ENCODE assay signal across 8 mouse cellular contexts in genomic region chr7:96952094-96952493, GRCm38 (mm10). TPM values are rescaled to one million over a fixed set of nuclear protein-coding genes. Genes with fewer than 3 reads are reported as not detected.
A peak's percentile ranks its signal among the peaks of the same experiment; 100 is the strongest.
DNase-seq lines count a peak whose midpoint lies in the region; ATAC-seq and TF ChIP-seq lines count a peak whose summit lies in the region.

No protein-coding gene starts in this region.

- H3K4me1 ChIP-seq in heart, embryonic 11.5 days (ENCODE audit: control insufficient read depth, insufficient read depth, low read length) = peaks cover 4% of the 10 kb centered on the region
- peaks cover 3% of the 10 kb centered on the region; the same call in 1 of the 2 replicates for H3K4me1 ChIP-seq in brown adipose tissue, adult 24 weeks (ENCODE audit: control insufficient read depth, insufficient read depth, insufficient read length, low read length)
- 0 out of 2 replicates have a peak, but pooled peaks cover 5% of the 10 kb centered on the region for H3K4me1 ChIP-seq in hindbrain, postnatal 0 days (ENCODE audit: insufficient read depth, low read length)
- H3K4me1 ChIP-seq in midbrain, embryonic 11.5 days (ENCODE audit: control insufficient read depth, insufficient read depth, low read length) = peaks cover 4% of the 10 kb centered on the region

- H3K9me3 ChIP-seq in heart, embryonic 11.5 days (replicated peaks; ENCODE audit: control insufficient read depth, low read length) = no peaks in the 10 kb centered on the region
- no peaks in the 10 kb centered on the region for H3K9me3 ChIP-seq in hindbrain, postnatal 0 days (ENCODE audit: low read length)
- no peaks in the 10 kb centered on the region for H3K9me3 ChIP-seq in midbrain, embryonic 11.5 days (ENCODE audit: control insufficient read depth, low read length)

- 31% methylated on average over 5 of the region's 5 CpGs for WGBS in heart, embryonic 11.5 days (ENCODE audit: insufficient replicate concordance)
- 35% methylated on average over 5 of the region's 5 CpGs for WGBS in hindbrain, postnatal 0 days
- WGBS in midbrain, embryonic 11.5 days = 44% methylated on average over 5 of the region's 5 CpGs

- H3K4me3 ChIP-seq in heart, embryonic 11.5 days (ENCODE audit: low read depth, low read length) = peak overlapping the region; percentile 92
- peak overlapping the region; percentile 81 for H3K4me3 ChIP-seq in brown adipose tissue, adult 24 weeks (ENCODE audit: insufficient read depth, low read depth, low read length)
- peak overlapping the region; percentile 58 for H3K4me3 ChIP-seq in hindbrain, postnatal 0 days (ENCODE audit: low read length)
- peak overlapping the region; percentile 87 for H3K4me3 ChIP-seq in midbrain, embryonic 11.5 days (ENCODE audit: low read depth, low read length)

- no peak for DNase-seq in heart, adult 11 months
- DNase-seq in hindbrain, postnatal 0 days (ENCODE audit: low spot score) = no peak
- no peak for DNase-seq in midbrain, embryonic 11.5 days (ENCODE audit: low spot score, missing footprints)
- no peak for DNase-seq in thymus, postnatal 25 days
- no peak for DNase-seq in thymus, adult 18-20 months
- DNase-seq in left cerebral cortex, postnatal 4 days = no peak

- peak overlapping the region; percentile 89; the same call in 1 of the 2 replicates for H3K27ac ChIP-seq in heart, embryonic 11.5 days (ENCODE audit: low read depth, low read length)
- no peak overlapping the region for H3K27ac ChIP-seq in brown adipose tissue, adult 24 weeks (replicated peaks; ENCODE audit: low read depth, low read length)
- H3K27ac ChIP-seq in hindbrain, postnatal 0 days = no peak overlapping the region
- peak overlapping the region; percentile 20; the same call in 1 of the 2 replicates for H3K27ac ChIP-seq in midbrain, embryonic 11.5 days (ENCODE audit: low read depth, low read length)

- intact Hi-C loops in left cerebral cortex, postnatal 4 days (cut with DNase I) = no loop called here

- no peak for TF ChIP-seq CTCF in hindbrain, postnatal 0 days (IDR thresholded peaks at IDR 0.05; ENCODE audit: low read depth)

- no peaks in the 10 kb centered on the region for H3K36me3 ChIP-seq in heart, embryonic 11.5 days (ENCODE audit: control insufficient read depth, insufficient read depth, low read length)
- H3K36me3 ChIP-seq in hindbrain, postnatal 0 days (ENCODE audit: insufficient read depth, low read length) = no peaks in the 10 kb centered on the region
- H3K36me3 ChIP-seq in midbrain, embryonic 11.5 days (ENCODE audit: control insufficient read depth, insufficient read depth, low read length) = peaks cover 2% of the 10 kb centered on the region; the same call in 1 of the 2 replicates

- no peaks in the 10 kb centered on the region for H3K27me3 ChIP-seq in heart, embryonic 11.5 days (ENCODE audit: control insufficient read depth, insufficient read depth, low read length)
- no peaks in the 10 kb centered on the region for H3K27me3 ChIP-seq in hindbrain, postnatal 0 days (ENCODE audit: insufficient read depth, low read length)
- no peaks in the 10 kb centered on the region for H3K27me3 ChIP-seq in midbrain, embryonic 11.5 days (ENCODE audit: control insufficient read depth, insufficient read depth, low read length)

- H3K9ac ChIP-seq in heart, embryonic 11.5 days (ENCODE audit: low read depth, low read length) = peak overlapping the region; percentile 91
- peak overlapping the region; percentile 55; the same call in 1 of the 2 replicates for H3K9ac ChIP-seq in hindbrain, postnatal 0 days (replicated peaks; ENCODE audit: low read length)
- H3K9ac ChIP-seq in midbrain, embryonic 11.5 days (ENCODE audit: low read length) = peak overlapping the region; percentile 90

- peak overlapping the region; percentile 73 for H3K4me2 ChIP-seq in heart, embryonic 11.5 days
- H3K4me2 ChIP-seq in hindbrain, postnatal 0 days (ENCODE audit: low read depth, low read length) = peak overlapping the region; percentile 88
- H3K4me2 ChIP-seq in midbrain, embryonic 11.5 days = peak overlapping the region; percentile 84

- no peak for ATAC-seq in heart, embryonic 11.5 days (replicated peaks; ENCODE audit: insufficient number of reproducible peaks, low FRiP score, low TSS enrichment)
- no peak for ATAC-seq in hindbrain, postnatal 0 days
- ATAC-seq in midbrain, embryonic 11.5 days (ENCODE audit: low FRiP score) = no peak

RNA-seq across cellular contexts. Expression of gene Nars2, which starts 0.8 kb away (rescaled TPM):
- 16.0 and 21.2 TPM in 2 replicates for polyA plus RNA-seq in heart, embryonic 11.5 days (2014; fragmentation: Nextera tagmentation; extraction: Ambion mirVana)
- 19.8 and 23.4 TPM in 2 replicates for polyA plus RNA-seq in brown adipose tissue, adult 24 weeks (2012; ENCODE audit: insufficient read depth, insufficient read length, missing spikeins)
- total RNA-seq in hindbrain, postnatal 0 days (2014; rRNA removed) = 7.4 and 10.4 TPM in 2 replicates
- polyA plus RNA-seq in hindbrain, postnatal 0 days (2015; fragmentation: Nextera tagmentation; extraction: Ambion mirVana) = 13.2 and 17.3 TPM in 2 replicates
- polyA plus RNA-seq in midbrain, embryonic 11.5 days (2014; fragmentation: Nextera tagmentation; extraction: Ambion mirVana) = 20.6 and 24.5 TPM in 2 replicates
- total RNA-seq in left cerebral cortex, postnatal 4 days (2021) = 10 to 100 TPM; 17.6 to 19.7 TPM

Comparison
In these comparisons a context has a peak if more than half of its experiments do, and no peak if none do; other contexts are left out.
1. H3K27ac ChIP-seq: peak in heart, embryonic 11.5 days (single experiment) and midbrain, embryonic 11.5 days (single experiment); none in brown adipose tissue, adult 24 weeks (single experiment) and hindbrain, postnatal 0 days (single experiment).
2. Peak in every context shown above with its lines, with median percentiles within 50 percentile points of each other: H3K4me2 ChIP-seq, H3K4me3 ChIP-seq and H3K9ac ChIP-seq.